In the genomic region with DNA sequence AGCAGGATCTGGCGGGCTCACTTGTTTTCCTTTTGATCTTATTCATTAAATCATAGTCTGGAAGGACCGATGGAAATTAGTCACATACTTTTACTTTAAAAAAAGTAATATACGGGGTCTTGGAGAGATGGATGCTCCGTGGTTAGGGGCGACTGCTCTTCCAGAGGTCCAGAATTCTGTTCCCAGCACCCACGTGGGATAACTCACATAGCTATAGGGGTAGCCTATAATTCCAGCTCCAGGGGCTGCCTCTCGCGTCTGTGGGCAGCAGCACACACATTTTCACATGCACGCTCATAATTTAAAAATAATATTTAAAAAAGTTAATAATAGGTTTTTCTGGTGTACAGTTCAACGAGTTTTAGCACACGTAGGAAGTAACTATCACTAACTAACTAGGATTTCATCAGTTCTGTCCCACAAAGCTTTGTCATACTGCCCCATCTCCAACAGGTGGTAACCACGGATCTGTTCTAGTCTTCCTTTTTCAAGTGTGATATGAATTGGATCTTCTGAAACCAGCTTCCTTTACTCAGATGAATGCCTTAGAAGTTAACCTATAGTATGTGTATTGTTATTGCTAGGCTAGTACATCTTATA, we compare ENCODE assay signal across 8 mouse cellular contexts. TPM values are rescaled to one million over a fixed set of nuclear protein-coding genes. Genes with fewer than 3 reads are reported as not detected.
DNase-seq lines count a peak whose midpoint lies in the region; ATAC-seq and TF ChIP-seq lines count a peak whose summit lies in the region.

No protein-coding gene starts in this region.

- 23% methylated on average over 12 of the region's 12 CpGs for WGBS in heart, embryonic 10.5 days
- WGBS in forebrain, embryonic 15.5 days, result 18% methylated on average over 12 of the region's 12 CpGs
- WGBS in macrophage (ENCODE audit: missing documents), result 1% methylated on average over 9 of the region's 12 CpGs

- peak overlapping the region; percentile 96 for H3K4me2 ChIP-seq in forebrain, embryonic 15.5 days (replicated peaks)

- H3K9me3 ChIP-seq in heart, embryonic 10.5 days, result no peaks in the 10 kb centered on the region
- no peaks in the 10 kb centered on the region for H3K9me3 ChIP-seq in E14TG2a.4 (ENCODE audit: low read length)
- H3K9me3 ChIP-seq in forebrain, embryonic 15.5 days, result no peaks in the 10 kb centered on the region

- H3K36me3 ChIP-seq in heart, embryonic 10.5 days, result peaks cover 14% of the 10 kb centered on the region
- H3K36me3 ChIP-seq in E14TG2a.4 (ENCODE audit: insufficient read depth, low read length) (peaks cover 18% of the 10 kb centered on the region), macrophage (ENCODE audit: inconsistent target) (0 out of 2 replicates have a peak, but pooled peaks cover 7% of the 10 kb centered on the region)
- no peaks in the 10 kb centered on the region for H3K36me3 ChIP-seq in forebrain, embryonic 15.5 days

- peak overlapping the region; percentile 86 for H3K4me3 ChIP-seq in heart, embryonic 10.5 days
- H3K4me3 ChIP-seq in E14TG2a.4 (replicated peaks; ENCODE audit: low read length) (peak overlapping the region; percentile 94), macrophage (ENCODE audit: inconsistent target) (peak overlapping the region; percentile 76)
- peak overlapping the region; percentile 65 for H3K4me3 ChIP-seq in forebrain, embryonic 15.5 days

- no peaks in the 10 kb centered on the region for H3K27me3 ChIP-seq in heart, embryonic 10.5 days (ENCODE audit: insufficient read depth, poor library complexity, severe bottlenecking)
- 0 out of 2 replicates have a peak, but pooled peaks cover 2% of the 10 kb centered on the region for H3K27me3 ChIP-seq in E14TG2a.4 (ENCODE audit: insufficient read depth, low read length)
- no peaks in the 10 kb centered on the region for H3K27me3 ChIP-seq in forebrain, embryonic 15.5 days

- peaks cover 57% of the 10 kb centered on the region for H3K79me2 ChIP-seq in macrophage (ENCODE audit: inconsistent target)

- TF ChIP-seq CTCF in E14TG2a.4 (conservative IDR thresholded peaks at IDR 0.05; ENCODE audit: low read length), result no peak

- ATAC-seq in forebrain, embryonic 15.5 days (replicated peaks), result no peak

- H3K9ac ChIP-seq in forebrain, embryonic 15.5 days (replicated peaks), result peak overlapping the region; percentile 70

- no peak for DNase-seq in heart, embryonic 10.5 days (ENCODE audit: low spot score)
- no peak for DNase-seq in heart, postnatal 4 days
- DNase-seq in cerebellum, postnatal 14 days, result no peak
- DNase-seq in urinary bladder, adult 2 months (ENCODE audit: low spot score), result no peak
- DNase-seq in kidney, postnatal 4 days, result no peak

- H3K4me1 ChIP-seq in heart, embryonic 10.5 days, result peaks cover 12% of the 10 kb centered on the region
- H3K4me1 ChIP-seq in E14TG2a.4 (replicated peaks; ENCODE audit: low read depth, low read length), result peaks cover 17% of the 10 kb centered on the region
- H3K4me1 ChIP-seq in forebrain, embryonic 15.5 days, result peaks cover 13% of the 10 kb centered on the region

- H3K27ac ChIP-seq in heart, embryonic 10.5 days, result peak overlapping the region; percentile 98
- no peak overlapping the region for H3K27ac ChIP-seq in forebrain, embryonic 15.5 days (replicated peaks)
- peak overlapping the region; percentile 51 for H3K27ac ChIP-seq in macrophage

RNA-seq across cellular contexts. Expression of a gene that starts 1.2 kb away (rescaled TPM):
- polyA plus RNA-seq in heart, embryonic 10.5 days (2016; fragmentation: Nextera tagmentation; extraction: Ambion mirVana), result 22.8 and 26.6 TPM in 2 replicates
- 10 to 100 TPM; 23.2 to 24.1 TPM for total RNA-seq in heart, postnatal 4 days (2021)
- 10.4 and 11.1 TPM in 2 replicates for polyA plus RNA-seq in forebrain, embryonic 15.5 days (2015; fragmentation: Nextera tagmentation; extraction: Ambion mirVana)
- total RNA-seq in macrophage (2018; cell fraction: chromatin; rRNA removed), result 1,000 to 10,000 TPM in 1 of 26 experiments, 100 to 1,000 TPM in 25; 109 to 1,215 (median 168) TPM
- total RNA-seq in macrophage (2018; cell fraction: cytosol; rRNA removed), result 100 to 1,000 TPM in 4 of 26 experiments, 10 to 100 TPM in 22; 49.9 to 246 (median 55.3) TPM
- 100 to 1,000 TPM in 21 of 26 experiments, 10 to 100 TPM in 5; 92.3 to 689 (median 138) TPM for total RNA-seq in macrophage (2018; cell fraction: nucleus; rRNA removed)
- polyA plus RNA-seq in macrophage (2018), result 47.8 to 56.9 TPM (median 50.1 TPM) in 3 replicates
- polyA plus RNA-seq in urinary bladder, adult 2 months (2012; rRNA removed), result 15.2 and 18.3 TPM in 2 replicates
